Mouse (Mus musculus): Measurements from ENCODE around the gene Olfr573-ps1. TPM values are rescaled to one million over a fixed set of nuclear protein-coding genes. Genes with fewer than 3 reads are reported as not detected.
A peak's percentile ranks its signal among the peaks of the same experiment; 100 is the strongest.

Olfr573-ps1 gene
- polyA plus RNA-seq, 1 experiment from 2014 or later, result not detected

- Histone ChIP-seq H3K9ac (ENCODE audit: low read depth, low read length) (no peak overlapping the region), H3K27ac (ENCODE audit: low read length) (no peak overlapping the region), H3K4me1 (ENCODE audit: control insufficient read depth, insufficient read depth, low read length) (no peaks in the 10 kb centered on the region), H3K27me3 (ENCODE audit: control insufficient read depth, insufficient read depth, low read depth, low read length) (no peaks in the 10 kb centered on the region), H3K36me3 (ENCODE audit: control insufficient read depth, insufficient read depth, low read length) (no peaks in the 10 kb centered on the region), H3K9me3 (replicated peaks; ENCODE audit: control insufficient read depth, low read length, poor library complexity, severe bottlenecking) (no peaks in the 10 kb centered on the region), H3K4me2 (ENCODE audit: low read length) (no peak overlapping the region), H3K4me3 (ENCODE audit: low read depth, low read length) (no peak overlapping the region)
- WGBS, result 86% methylated on average over 1 of the region's 1 CpGs
- no peak for ATAC-seq
Observed at GRCm38 (mm10) chr7:102943417-102943816, 1.0 kb upstream of the Olfr573-ps1 start.

- H3K4me3 ChIP-seq (ENCODE audit: low read depth, low read length), result no peak overlapping the region
- H3K27me3 ChIP-seq (ENCODE audit: control insufficient read depth, insufficient read depth, low read depth, low read length), result no peaks in the 10 kb centered on the region
- H3K9me3 ChIP-seq (replicated peaks; ENCODE audit: control insufficient read depth, low read length, poor library complexity, severe bottlenecking), result no peaks in the 10 kb centered on the region
- 81% methylated on average over 3 of the region's 3 CpGs for WGBS
- H3K4me1 ChIP-seq (ENCODE audit: control insufficient read depth, insufficient read depth, low read length), result no peaks in the 10 kb centered on the region
- no peaks in the 10 kb centered on the region for H3K36me3 ChIP-seq (ENCODE audit: control insufficient read depth, insufficient read depth, low read length)
- H3K27ac ChIP-seq (ENCODE audit: low read length), result no peak overlapping the region
- H3K4me2 ChIP-seq (ENCODE audit: low read length), result no peak overlapping the region
- ATAC-seq, result no peak
- H3K9ac ChIP-seq (ENCODE audit: low read depth, low read length), result no peak overlapping the region
Observed at GRCm38 (mm10) chr7:102927105-102927504, 15.3 kb downstream of the Olfr573-ps1 start.

DNA sequence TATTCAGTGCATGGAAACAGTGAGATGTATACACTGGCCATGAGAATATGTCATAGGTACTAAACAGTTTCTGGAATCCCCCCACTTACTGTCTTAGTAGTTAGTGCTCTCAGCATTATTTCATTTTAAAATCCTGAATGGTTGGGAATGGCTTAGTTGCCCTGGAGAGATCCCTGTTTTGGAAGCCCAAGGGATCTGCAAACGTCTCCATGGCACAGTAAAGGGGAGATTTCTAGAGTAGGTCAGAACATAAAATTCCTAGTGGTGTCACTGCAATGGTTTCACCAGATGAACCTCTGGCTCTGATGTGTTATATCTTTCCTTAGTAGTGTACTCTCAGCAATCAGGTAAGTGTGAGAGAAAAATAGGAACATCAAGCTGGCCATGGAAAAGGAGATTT, 18.3 kb downstream of the Olfr573-ps1 start, which contains the start of gene Olfr572:
Gene Olfr572 (plus strand): TSS at position 301 of the 400 bp plus-strand sequence.
- H3K27me3 ChIP-seq (ENCODE audit: control insufficient read depth, insufficient read depth, low read depth, low read length), result no peaks in the 10 kb centered on the region
- H3K4me1 ChIP-seq (ENCODE audit: control insufficient read depth, insufficient read depth, low read length), result no peaks in the 10 kb centered on the region
- no peak within 1 kb of the TSS for H3K9ac ChIP-seq (ENCODE audit: low read depth, low read length)
- H3K4me2 ChIP-seq (ENCODE audit: low read length), result no peak within 1 kb of the TSS
- H3K4me3 ChIP-seq (ENCODE audit: low read depth, low read length), result no peak within 1 kb of the TSS
- no peak within 1 kb of the TSS for H3K27ac ChIP-seq (ENCODE audit: low read length)
- ATAC-seq, result no peak
- 57% methylated on average over 1 of the region's 1 CpGs for WGBS
- no peaks in the 10 kb centered on the region for H3K36me3 ChIP-seq (ENCODE audit: control insufficient read depth, insufficient read depth, low read length)
- no peaks in the 10 kb centered on the region for H3K9me3 ChIP-seq (replicated peaks; ENCODE audit: control insufficient read depth, low read length, poor library complexity, severe bottlenecking)

- no peak overlapping the region for H3K27ac ChIP-seq (ENCODE audit: low read length)
- H3K4me3 ChIP-seq (ENCODE audit: low read depth, low read length), result no peak overlapping the region
- no peaks in the 10 kb centered on the region for H3K4me1 ChIP-seq (ENCODE audit: control insufficient read depth, insufficient read depth, low read length)
- H3K27me3 ChIP-seq (ENCODE audit: control insufficient read depth, insufficient read depth, low read depth, low read length), result no peaks in the 10 kb centered on the region
- 22% methylated on average over 1 of the region's 1 CpGs for WGBS
- no peaks in the 10 kb centered on the region for H3K9me3 ChIP-seq (replicated peaks; ENCODE audit: control insufficient read depth, low read length, poor library complexity, severe bottlenecking)
- H3K36me3 ChIP-seq (ENCODE audit: control insufficient read depth, insufficient read depth, low read length), result no peaks in the 10 kb centered on the region
- ATAC-seq, result peak; percentile 86
- H3K4me2 ChIP-seq (ENCODE audit: low read length), result no peak overlapping the region
- H3K9ac ChIP-seq (ENCODE audit: low read depth, low read length), result no peak overlapping the region
Observed at GRCm38 (mm10) chr7:102919632-102920031, 22.7 kb downstream of the Olfr573-ps1 start.

DNA sequence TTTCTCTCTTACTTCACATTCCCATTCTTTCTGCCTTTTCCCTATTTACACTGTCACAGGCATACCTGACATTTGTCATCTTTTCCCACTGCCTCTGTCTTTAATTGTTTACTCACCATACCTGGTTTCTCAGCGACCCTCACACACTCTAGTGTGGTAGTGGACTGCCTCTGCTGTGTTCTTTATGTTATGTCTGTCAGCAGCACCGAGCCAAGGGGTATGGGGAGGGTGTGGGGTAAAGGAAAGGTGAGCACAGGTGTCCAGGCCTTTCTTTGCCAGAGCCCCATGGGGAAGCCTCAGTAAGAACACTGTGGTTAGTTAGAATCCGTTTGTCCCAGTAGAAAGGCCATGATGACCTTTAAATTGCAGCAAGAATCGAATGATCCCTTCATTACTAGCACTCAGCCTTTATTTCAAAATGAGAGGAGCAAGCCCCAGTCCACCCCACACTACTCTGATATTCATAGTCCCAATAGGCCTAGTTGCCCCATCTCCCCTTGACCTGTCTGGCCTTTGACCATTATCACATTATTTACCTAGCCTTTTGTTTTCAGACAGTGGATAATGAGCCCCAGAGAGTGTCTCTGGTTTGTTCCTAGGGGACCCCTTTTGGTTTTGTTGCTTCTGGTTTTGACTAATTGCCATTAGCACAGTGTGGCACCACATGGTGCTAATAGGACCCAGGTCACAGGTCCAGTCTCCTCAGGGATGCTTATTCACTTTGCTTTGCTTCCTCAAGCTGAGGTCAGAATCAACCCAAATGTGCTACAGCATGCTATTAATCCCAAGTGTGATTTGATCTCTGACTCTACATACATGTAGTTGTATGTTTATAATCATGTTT, 25.1 kb downstream of the Olfr573-ps1 start, which contains the start of gene Olfr571:
Gene Olfr571 (minus strand): TSS at position 505 of the 844 bp plus-strand sequence.
- H3K9me3 ChIP-seq (replicated peaks; ENCODE audit: control insufficient read depth, low read length, poor library complexity, severe bottlenecking), result no peaks in the 10 kb centered on the region
- ATAC-seq, result no peak
- H3K4me1 ChIP-seq (ENCODE audit: control insufficient read depth, insufficient read depth, low read length), result no peaks in the 10 kb centered on the region
- H3K9ac ChIP-seq (ENCODE audit: low read depth, low read length), result no peak within 1 kb of the TSS
- no peaks in the 10 kb centered on the region for H3K36me3 ChIP-seq (ENCODE audit: control insufficient read depth, insufficient read depth, low read length)
- no peak within 1 kb of the TSS for H3K4me2 ChIP-seq (ENCODE audit: low read length)
- H3K27ac ChIP-seq (ENCODE audit: low read length), result no peak within 1 kb of the TSS
- WGBS, result 58% methylated on average over 4 of the region's 4 CpGs
- no peaks in the 10 kb centered on the region for H3K27me3 ChIP-seq (ENCODE audit: control insufficient read depth, insufficient read depth, low read depth, low read length)
- no peak within 1 kb of the TSS for H3K4me3 ChIP-seq (ENCODE audit: low read depth, low read length)

DNA sequence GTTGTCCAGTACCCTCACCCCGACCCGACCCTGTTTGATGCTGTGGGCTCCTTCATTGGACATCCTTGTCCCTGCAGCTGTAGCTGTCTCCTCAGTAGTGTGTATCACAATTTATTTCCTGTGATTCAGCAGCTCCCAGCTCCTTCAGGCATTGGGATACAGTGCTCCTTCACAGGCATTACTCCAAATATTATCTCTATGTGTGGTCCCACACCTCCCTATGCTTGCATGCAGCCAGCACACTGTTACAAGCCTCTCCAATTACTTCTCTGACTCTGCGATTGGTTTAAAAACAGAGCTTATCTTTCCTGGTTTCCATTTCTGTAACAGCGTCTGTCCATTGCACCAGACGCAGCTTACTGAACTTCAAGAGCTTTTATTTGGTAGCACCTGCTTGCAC, 26.0 kb downstream of the Olfr573-ps1 start:
- no peak for ATAC-seq
- H3K4me3 ChIP-seq (ENCODE audit: low read depth, low read length), result no peak overlapping the region
- no peaks in the 10 kb centered on the region for H3K4me1 ChIP-seq (ENCODE audit: control insufficient read depth, insufficient read depth, low read length)
- 73% methylated on average over 5 of the region's 5 CpGs for WGBS
- no peaks in the 10 kb centered on the region for H3K36me3 ChIP-seq (ENCODE audit: control insufficient read depth, insufficient read depth, low read length)
- H3K9ac ChIP-seq (ENCODE audit: low read depth, low read length), result no peak overlapping the region
- no peak overlapping the region for H3K4me2 ChIP-seq (ENCODE audit: low read length)
- H3K27me3 ChIP-seq (ENCODE audit: control insufficient read depth, insufficient read depth, low read depth, low read length), result no peaks in the 10 kb centered on the region
- no peak overlapping the region for H3K27ac ChIP-seq (ENCODE audit: low read length)
- no peaks in the 10 kb centered on the region for H3K9me3 ChIP-seq (replicated peaks; ENCODE audit: control insufficient read depth, low read length, poor library complexity, severe bottlenecking)

DNA sequence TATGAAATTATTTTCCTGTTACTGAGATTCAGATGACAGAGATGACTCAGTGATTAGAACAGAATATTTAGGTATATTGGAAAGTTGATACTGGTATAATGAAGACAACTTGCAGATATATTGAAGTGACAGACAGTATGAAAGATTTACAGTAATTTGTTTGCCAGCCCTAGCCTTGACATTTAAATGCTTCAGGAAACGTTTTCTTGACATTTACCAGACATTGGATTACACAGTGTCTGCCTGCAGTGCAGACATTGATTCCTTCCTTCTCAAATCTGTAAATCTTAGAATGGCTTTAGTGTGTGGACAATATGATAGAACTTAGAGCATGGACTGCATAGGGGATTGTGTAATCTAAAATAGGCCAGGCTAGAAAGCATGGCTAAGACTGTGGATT, 27.1 kb downstream of the Olfr573-ps1 start:
- Histone ChIP-seq H3K9me3 (replicated peaks; ENCODE audit: control insufficient read depth, low read length, poor library complexity, severe bottlenecking) (no peaks in the 10 kb centered on the region), H3K9ac (ENCODE audit: low read depth, low read length) (no peak overlapping the region)
- 56% methylated on average over 1 of the region's 1 CpGs for WGBS

More for the DNA sequence above, 27.1 kb downstream of the Olfr573-ps1 start:
- ATAC-seq, result no peak
- no peak overlapping the region for H3K27ac ChIP-seq (ENCODE audit: low read length)
- no peak overlapping the region for H3K4me2 ChIP-seq (ENCODE audit: low read length)
- H3K27me3 ChIP-seq (ENCODE audit: control insufficient read depth, insufficient read depth, low read depth, low read length), result no peaks in the 10 kb centered on the region
- no peaks in the 10 kb centered on the region for H3K4me1 ChIP-seq (ENCODE audit: control insufficient read depth, insufficient read depth, low read length)
- no peaks in the 10 kb centered on the region for H3K36me3 ChIP-seq (ENCODE audit: control insufficient read depth, insufficient read depth, low read length)
- H3K4me3 ChIP-seq (ENCODE audit: low read depth, low read length), result no peak overlapping the region

Other genes starting within 250 kb of the Olfr573-ps1 start
- not detected in 2 replicates for gene Olfr557, start 246.7 kb downstream of the Olfr573-ps1 start, polyA plus RNA-seq (2015; fragmentation: Nextera tagmentation; extraction: Ambion mirVana)
- not detected in 2 replicates for gene Olfr558, start 240.4 kb downstream of the Olfr573-ps1 start, polyA plus RNA-seq (2015; fragmentation: Nextera tagmentation; extraction: Ambion mirVana)
- gene Olfr33, start 223.5 kb downstream of the Olfr573-ps1 start, polyA plus RNA-seq (2015; fragmentation: Nextera tagmentation; extraction: Ambion mirVana), result not detected in 2 replicates
- gene Olfr559, start 215.1 kb downstream of the Olfr573-ps1 start, polyA plus RNA-seq (2015; fragmentation: Nextera tagmentation; extraction: Ambion mirVana), result not detected in 2 replicates
- not detected in 2 replicates for gene Olfr560, start 183.2 kb downstream of the Olfr573-ps1 start, polyA plus RNA-seq (2015; fragmentation: Nextera tagmentation; extraction: Ambion mirVana)
- 0.16 TPM in 1 of 2 replicates, not detected in the other for gene Olfr78, start 183.1 kb downstream of the Olfr573-ps1 start, polyA plus RNA-seq (2015; fragmentation: Nextera tagmentation; extraction: Ambion mirVana)
- not detected in 2 replicates for gene Olfr561, start 171.4 kb downstream of the Olfr573-ps1 start, polyA plus RNA-seq (2015; fragmentation: Nextera tagmentation; extraction: Ambion mirVana)
- not detected in 2 replicates for gene Olfr564, start 139.1 kb downstream of the Olfr573-ps1 start, polyA plus RNA-seq (2015; fragmentation: Nextera tagmentation; extraction: Ambion mirVana)
- not detected in 2 replicates for gene Olfr566, start 83.8 kb downstream of the Olfr573-ps1 start, polyA plus RNA-seq (2015; fragmentation: Nextera tagmentation; extraction: Ambion mirVana)
- not detected in 2 replicates for gene Olfr568, start 65.5 kb downstream of the Olfr573-ps1 start, polyA plus RNA-seq (2015; fragmentation: Nextera tagmentation; extraction: Ambion mirVana)
- gene Olfr569, start 51.7 kb downstream of the Olfr573-ps1 start, polyA plus RNA-seq (2015; fragmentation: Nextera tagmentation; extraction: Ambion mirVana), result not detected in 2 replicates
- 0.20 TPM in 1 of 2 replicates, not detected in the other for gene Olfr570, start 48.0 kb downstream of the Olfr573-ps1 start, polyA plus RNA-seq (2015; fragmentation: Nextera tagmentation; extraction: Ambion mirVana)
- gene Olfr571, start 25.0 kb downstream of the Olfr573-ps1 start, polyA plus RNA-seq (2015; fragmentation: Nextera tagmentation; extraction: Ambion mirVana), result not detected in 2 replicates
- not detected in 2 replicates for gene Olfr572, start 18.2 kb downstream of the Olfr573-ps1 start, polyA plus RNA-seq (2015; fragmentation: Nextera tagmentation; extraction: Ambion mirVana)
- not detected in 2 replicates for gene Olfr574, start 5.9 kb upstream of the Olfr573-ps1 start, polyA plus RNA-seq (2015; fragmentation: Nextera tagmentation; extraction: Ambion mirVana)
- gene Olfr575, start 16.2 kb upstream of the Olfr573-ps1 start, polyA plus RNA-seq (2015; fragmentation: Nextera tagmentation; extraction: Ambion mirVana), result not detected in 2 replicates
- not detected in 2 replicates for gene Olfr576, start 20.1 kb upstream of the Olfr573-ps1 start, polyA plus RNA-seq (2015; fragmentation: Nextera tagmentation; extraction: Ambion mirVana)
- gene Olfr577, start 33.4 kb upstream of the Olfr573-ps1 start, polyA plus RNA-seq (2015; fragmentation: Nextera tagmentation; extraction: Ambion mirVana), result not detected in 2 replicates
- not detected in 2 replicates for gene Olfr578, start 46.7 kb upstream of the Olfr573-ps1 start, polyA plus RNA-seq (2015; fragmentation: Nextera tagmentation; extraction: Ambion mirVana)
- gene Olfr582, start 95.4 kb upstream of the Olfr573-ps1 start, polyA plus RNA-seq (2015; fragmentation: Nextera tagmentation; extraction: Ambion mirVana), result not detected in 2 replicates
- gene Olfr583, start 108.7 kb upstream of the Olfr573-ps1 start, polyA plus RNA-seq (2015; fragmentation: Nextera tagmentation; extraction: Ambion mirVana), result not detected in 2 replicates
- gene Olfr584, start 139.3 kb upstream of the Olfr573-ps1 start, polyA plus RNA-seq (2015; fragmentation: Nextera tagmentation; extraction: Ambion mirVana), result not detected in 2 replicates
- gene Olfr585, start 155.1 kb upstream of the Olfr573-ps1 start, polyA plus RNA-seq (2015; fragmentation: Nextera tagmentation; extraction: Ambion mirVana), result not detected in 2 replicates
- not detected in 2 replicates for gene Olfr586, start 183.1 kb upstream of the Olfr573-ps1 start, polyA plus RNA-seq (2015; fragmentation: Nextera tagmentation; extraction: Ambion mirVana)
- gene Olfr588-ps1, start 198.3 kb upstream of the Olfr573-ps1 start, polyA plus RNA-seq (2015; fragmentation: Nextera tagmentation; extraction: Ambion mirVana), result not detected in 2 replicates
- not detected in 2 replicates for gene Olfr589, start 213.8 kb upstream of the Olfr573-ps1 start, polyA plus RNA-seq (2015; fragmentation: Nextera tagmentation; extraction: Ambion mirVana)
- not detected in 2 replicates for gene Olfr591, start 235.8 kb upstream of the Olfr573-ps1 start, polyA plus RNA-seq (2015; fragmentation: Nextera tagmentation; extraction: Ambion mirVana)
- not detected in 2 replicates for gene Olfr592, start 242.2 kb upstream of the Olfr573-ps1 start, polyA plus RNA-seq (2015; fragmentation: Nextera tagmentation; extraction: Ambion mirVana)

Measured in midbrain, embryonic 16.5 days (tissue).